9 mouse cellular contexts compared by ENCODE assay signal in genomic region chr5:30709744-30710383, GRCm38 (mm10). TPM values are rescaled to one million over a fixed set of nuclear protein-coding genes. Genes with fewer than 3 reads are reported as not detected.
DNase-seq lines count a peak whose midpoint lies in the region; TF ChIP-seq lines count a peak whose summit lies in the region.
"Had no signal": no experiment of that assay in that cellular context is flagged by ENCODE, and none has a peak within 500 bp of the region (broad histone marks: within the 10 kb centered on the region; RNA-seq: fewer than 3 reads in every experiment).

No protein-coding gene starts in this region.

- DNase-seq in urinary bladder, adult 18-20 months (ENCODE audit: low spot score in 2 of 2), result peak; percentile 27 to 46
- DNase-seq in urinary bladder, postnatal 10 days (ENCODE audit: low spot score), result no peak
- DNase-seq in cerebellum, adult 18-20 months, result peak; percentile 85
- peak; percentile 75 for DNase-seq in gastrocnemius, adult 2 months
- peak; percentile 84 for DNase-seq in kidney, postnatal 14 days
- peak; percentile 70 to 79 for DNase-seq in lung, adult 18-20 months
- DNase-seq in retina, postnatal 7 days (ENCODE audit: low read depth, low spot score), result peak; percentile 84
- DNase-seq in thymus, postnatal 4 days, result peak; percentile 81

- peak; percentile 79 for TF ChIP-seq CTCF in gastrocnemius, adult 2 months (IDR thresholded peaks at IDR 0.05)

- H3K27ac ChIP-seq in gastrocnemius, adult 2 months, result no peak overlapping the region

- intact Hi-C loops in gastrocnemius, adult 2 months (cut with DNase I), result loop anchor here (1.0 to 10.0 kb wide), 4 partner anchors 43 to 295 kb away; no protein-coding TSS in a partner anchor

- H3K4me3 ChIP-seq in gastrocnemius, adult 2 months, result no peak overlapping the region

RNA-seq across cellular contexts. Expression of gene Dpysl5, which starts 1.5 kb away (rescaled TPM):
- total RNA-seq in gastrocnemius, adult 2 months (2021), result 1 to 10 TPM in 1 of 2 experiments, under 1 TPM in 1; 0.98 to 2.9 TPM
- total RNA-seq: hematopoietic stem cell, adult 5-6 weeks had no signal

RNA-seq across cellular contexts. Expression of gene Cenpa, which starts 43.3 kb away (rescaled TPM):
- total RNA-seq in gastrocnemius, adult 2 months (2021), result 1 to 10 TPM; 1.2 to 3.6 TPM
